Mouse (Mus musculus): ENCODE data around the gene Dbi.
"Not testable (repeated sequence)": the region's sequence is repeated elsewhere in the genome, so short reads cannot be mapped to it uniquely, and the experiment has no call there.

GRCm38 (mm10) chr1:120093482-120094134 lies 27.3 kb downstream of the Dbi start:
- TF ChIP-seq CTCF (IDR thresholded peaks at IDR 0.05; ENCODE audit: low read depth), result peak; percentile 93
- TF ChIP-seq EP300 (IDR thresholded peaks at IDR 0.05; ENCODE audit: low read depth), result not testable (repeated sequence)
